Mouse (Mus musculus): ENCODE data around the gene Smarcd3.

Gene Smarcd3

GRCm38 (mm10) chr5:24623986-24624821 lies at the start of gene Smarcd3:
Smarcd3 (minus strand) TSS chr5:24624411.
- DNase-seq (ENCODE audit: low spot score in 2 of 2): peak; percentile 61 to 72

GRCm38 (mm10) chr5:24661457-24661856 lies 37.2 kb upstream of the Smarcd3 start:
- DNase-seq (ENCODE audit: low spot score in 2 of 2): no peak

- no peak for DNase-seq (ENCODE audit: low spot score in 2 of 2)
These were observed 35.7 kb upstream of the Smarcd3 start for GRCm38 (mm10) chr5:24659708-24660423.

- DNase-seq (ENCODE audit: low spot score in 2 of 2): no peak
These were observed 32.9 kb upstream of the Smarcd3 start for GRCm38 (mm10) chr5:24657113-24657512.

- DNase-seq (ENCODE audit: low spot score in 2 of 2): no peak
These were observed 30.3 kb upstream of the Smarcd3 start for GRCm38 (mm10) chr5:24654491-24654890.

- DNase-seq (ENCODE audit: low spot score in 2 of 2): no peak
These were observed 28.6 kb upstream of the Smarcd3 start for GRCm38 (mm10) chr5:24652780-24653179.

GRCm38 (mm10) chr5:24651768-24652752 lies 27.8 kb upstream of the Smarcd3 start:
- peak; percentile 69 to 75 for DNase-seq (ENCODE audit: low spot score in 2 of 2)

- DNase-seq (ENCODE audit: low spot score in 2 of 2): no peak
These were observed 27.1 kb upstream of the Smarcd3 start for GRCm38 (mm10) chr5:24651356-24651755.

- no peak for DNase-seq (ENCODE audit: low spot score in 2 of 2)
These were observed 25.5 kb upstream of the Smarcd3 start for GRCm38 (mm10) chr5:24649701-24650100.

- no peak for DNase-seq (ENCODE audit: low spot score in 2 of 2)
These were observed 25.0 kb upstream of the Smarcd3 start for GRCm38 (mm10) chr5:24649231-24649630.

GRCm38 (mm10) chr5:24645454-24645853 lies 21.2 kb upstream of the Smarcd3 start:
- DNase-seq (ENCODE audit: low spot score in 2 of 2): no peak

GRCm38 (mm10) chr5:24639081-24639480 lies 14.9 kb upstream of the Smarcd3 start:
- DNase-seq (ENCODE audit: low spot score in 2 of 2): no peak

GRCm38 (mm10) chr5:24638131-24638530 lies 13.9 kb upstream of the Smarcd3 start:
- no peak for DNase-seq (ENCODE audit: low spot score in 2 of 2)

GRCm38 (mm10) chr5:24636987-24637386 lies 12.8 kb upstream of the Smarcd3 start:
- DNase-seq (ENCODE audit: low spot score in 2 of 2): no peak

- DNase-seq (ENCODE audit: low spot score in 2 of 2): no peak
These were observed 11.4 kb upstream of the Smarcd3 start for GRCm38 (mm10) chr5:24635526-24636141.

GRCm38 (mm10) chr5:24635093-24635492 lies 10.9 kb upstream of the Smarcd3 start:
- no peak for DNase-seq (ENCODE audit: low spot score in 2 of 2)

GRCm38 (mm10) chr5:24629712-24630111 lies 5.5 kb upstream of the Smarcd3 start:
- no peak for DNase-seq (ENCODE audit: low spot score in 2 of 2)

- DNase-seq (ENCODE audit: low spot score in 2 of 2): no peak
These were observed 560 bp upstream of the Smarcd3 start for GRCm38 (mm10) chr5:24624822-24625120.

GRCm38 (mm10) chr5:24623041-24623985 lies 898 bp downstream of the Smarcd3 start:
- DNase-seq (ENCODE audit: low spot score in 2 of 2): no peak

- no peak for DNase-seq (ENCODE audit: low spot score in 2 of 2)
These were observed 1.7 kb downstream of the Smarcd3 start for GRCm38 (mm10) chr5:24622386-24623040.

Measured in right cerebral cortex, postnatal 36 days (tissue).